Mouse (Mus musculus) ES-E14 (cell line): Measurements from ENCODE around the gene R3hcc1l. TPM values are rescaled to one million over a fixed set of nuclear protein-coding genes. Genes with fewer than 3 reads are reported as not detected.

Source experiments
- DNase-seq: peaks from one replicate; pipeline ENCODE4 v3.0.0-alpha.2; 2013; ENCODE audit warnings: low read depth, low spot score
- H3K27ac ChIP-seq: 2 replicates; pipeline ENCODE4 v1.5.1; 2012; ENCODE audit warnings: low read depth, mild to moderate bottlenecking, low read length, moderate library complexity, mixed read lengths; ENCODE audit not compliant: poor library complexity, insufficient read depth, severe bottlenecking
- H3K36me3 ChIP-seq: 2 replicates; pipeline ENCODE4 v1.6.1; 2012; ENCODE audit warnings: mild to moderate bottlenecking, low read length, moderate library complexity, mixed read lengths; ENCODE audit not compliant: control insufficient read depth, poor library complexity, insufficient read depth, severe bottlenecking
- H3K4me1 ChIP-seq, 2 experiments: fragments of 150-350 bp in 1 of 2; sonication (generic) in 1 of 2; 2 replicates each; pipeline ENCODE4 v1.6.1; 2012; ENCODE audit warnings: low read length in 2 of 2, mild to moderate bottlenecking in 1 of 2, mixed read lengths in 1 of 2; ENCODE audit not compliant: control insufficient read depth in 2 of 2, insufficient read depth in 2 of 2, poor library complexity in 1 of 2
- H3K4me3 ChIP-seq, 2 experiments: fragments of 150-350 bp in 1 of 2; sonication (generic) in 1 of 2; 2 replicates each; pipeline ENCODE4 v1.5.1; 2012; ENCODE audit warnings: low read length in 2 of 2, low read depth in 1 of 2, mild to moderate bottlenecking in 1 of 2, mixed read lengths in 1 of 2; ENCODE audit not compliant: insufficient read depth in 1 of 2, poor library complexity in 1 of 2, severe bottlenecking in 1 of 2
- H3K9ac ChIP-seq: 2 replicates; pipeline ENCODE4 v1.6.1; 2012; ENCODE audit warnings: low read depth, mild to moderate bottlenecking, low read length, mixed read lengths; ENCODE audit not compliant: poor library complexity, insufficient read depth, severe bottlenecking
- H3K9me3 ChIP-seq: fragments of 150-350 bp; sonication (generic); 2 replicates; pipeline ENCODE4 v1.6.1; 2012; ENCODE audit warnings: low read depth, mild to moderate bottlenecking, low read length; ENCODE audit not compliant: control insufficient read depth, insufficient read depth
- CHD2 ChIP-seq: IDR thresholded peaks from 2 replicates; pipeline ENCODE4 v1.6.1; 2014; ENCODE audit warnings: mild to moderate bottlenecking, low read depth, low read length, inconsistent platforms
- HCFC1 ChIP-seq: IDR thresholded peaks from 2 replicates; pipeline ENCODE4 v1.6.1; 2012; ENCODE audit warnings: low read length, inconsistent platforms, borderline replicate concordance; ENCODE audit not compliant: insufficient read depth
- MAFK ChIP-seq: IDR thresholded peaks from 2 replicates; pipeline ENCODE4 v1.6.1; 2014; ENCODE audit warnings: mild to moderate bottlenecking, low read depth, low read length, inconsistent platforms; ENCODE audit not compliant: insufficient read depth
- ZC3H11A ChIP-seq: IDR thresholded peaks from 2 replicates; pipeline ENCODE4 v1.6.1; 2012; ENCODE audit warnings: low read depth, mild to moderate bottlenecking, inconsistent platforms, low read length, borderline replicate concordance
- ZNF384 ChIP-seq: IDR thresholded peaks from 2 replicates; pipeline ENCODE4 v1.6.1; 2012; ENCODE audit warnings: low read depth, low read length, inconsistent platforms
- in situ Hi-C, 2 experiments: fragments of 600-800 bp; cut with MboI; formaldehyde crosslinking; loops; one replicate each; pipeline ENCODE4 v1.15.1; 2025; ENCODE audit warnings: low sequenced_read_pairs in 2 of 2, inconsistent platforms in 1 of 2; ENCODE audit not compliant: unreplicated experiment in 2 of 2
- total RNA-seq: library from RNA; depleted of rRNA; stranded (reverse); fragments of 300-350 nt; gene quantifications from 2 replicates; pipeline ENCODE4 v1.2.3, GENCODE M21; 2012

Gene R3hcc1l
- total RNA-seq, 1 experiment = 8.0 TPM

DNA sequence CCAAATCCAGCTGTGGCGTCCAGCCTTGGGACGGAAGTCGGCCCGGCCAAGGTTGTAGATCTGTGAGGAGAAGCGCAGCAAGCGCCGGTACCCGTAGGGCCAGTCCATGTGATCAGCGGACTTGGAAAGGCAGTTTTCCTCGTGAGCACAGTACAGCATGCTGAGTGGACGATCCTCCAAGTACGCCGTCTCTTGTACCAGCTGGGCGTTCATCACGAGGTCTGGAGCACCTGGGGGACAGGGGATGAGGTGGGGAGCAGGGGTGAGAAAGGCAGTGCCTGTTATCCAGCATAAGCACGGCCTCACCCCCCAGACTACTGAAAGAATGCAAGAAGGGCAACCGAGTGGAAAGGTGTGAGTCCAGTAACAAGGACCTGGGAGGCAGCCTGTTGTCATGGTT lies 81.3 kb downstream of the R3hcc1l start:
- no peak for DNase-seq

GRCm38 (mm10) chr19:42600591-42600990 lies 82.0 kb downstream of the R3hcc1l start:
- Histone ChIP-seq H3K27ac (no peak overlapping the region), H3K9me3 (no peaks in the 10 kb centered on the region), H3K4me1 (no peaks in the 10 kb centered on the region), H3K36me3 (no peaks in the 10 kb centered on the region), H3K9ac (no peak overlapping the region), H3K4me3 (no peak overlapping the region)
- in situ Hi-C loops = no loop called here
- TF ChIP-seq ZC3H11A = no peak
- TF ChIP-seq CHD2 = no peak
- no peak for TF ChIP-seq ZNF384
- TF ChIP-seq HCFC1 = no peak
- no peak for TF ChIP-seq MAFK
- no peak for DNase-seq

More for the DNA sequence above, 81.3 kb downstream of the R3hcc1l start:
- in situ Hi-C loops = no loop called here
- no peaks in the 10 kb centered on the region for H3K9me3 ChIP-seq
- no peaks in the 10 kb centered on the region for H3K4me1 ChIP-seq
- no peak overlapping the region for H3K4me3 ChIP-seq
- no peak for TF ChIP-seq HCFC1
- no peak for TF ChIP-seq ZNF384
- TF ChIP-seq MAFK = no peak
- TF ChIP-seq ZC3H11A = no peak
- no peak for TF ChIP-seq CHD2
- H3K27ac ChIP-seq = no peak overlapping the region
- H3K36me3 ChIP-seq = no peaks in the 10 kb centered on the region
- no peak overlapping the region for H3K9ac ChIP-seq

- TF ChIP-seq HCFC1 = no peak
- no peak for TF ChIP-seq ZC3H11A
- no peak for TF ChIP-seq MAFK
- TF ChIP-seq CHD2 = no peak
- no peak for TF ChIP-seq ZNF384
- H3K4me3 ChIP-seq = no peak overlapping the region
- no peak overlapping the region for H3K27ac ChIP-seq
- DNase-seq = no peak
- no peak overlapping the region for H3K9ac ChIP-seq
- no peaks in the 10 kb centered on the region for H3K4me1 ChIP-seq
- H3K36me3 ChIP-seq = no peaks in the 10 kb centered on the region
- in situ Hi-C loops = no loop called here
- no peaks in the 10 kb centered on the region for H3K9me3 ChIP-seq
These were observed 82.9 kb downstream of the R3hcc1l start for GRCm38 (mm10) chr19:42601445-42601844.

DNA sequence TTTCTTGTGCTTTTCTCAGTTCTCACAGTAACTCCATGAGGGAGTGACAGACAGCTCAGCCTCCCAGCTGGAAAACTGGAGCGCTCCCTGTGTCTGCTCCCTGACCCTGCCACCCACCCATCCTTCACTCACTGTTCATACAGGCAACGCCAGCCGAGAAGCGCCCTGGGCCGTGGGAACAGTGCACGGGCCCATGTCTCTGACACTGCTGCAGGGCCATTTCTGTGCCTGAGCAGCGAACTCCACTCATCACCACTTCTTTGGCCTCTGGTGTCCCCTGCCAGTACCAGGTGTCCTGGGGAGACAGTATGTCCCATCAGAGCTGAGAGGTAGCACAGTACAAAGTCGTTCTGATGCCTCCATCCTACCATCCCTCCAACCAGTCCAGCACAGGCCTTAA lies 83.5 kb downstream of the R3hcc1l start:
- no peaks in the 10 kb centered on the region for H3K36me3 ChIP-seq

GRCm38 (mm10) chr19:42602576-42602975 lies 84.0 kb downstream of the R3hcc1l start:
- no peak overlapping the region for H3K4me3 ChIP-seq
- no peaks in the 10 kb centered on the region for H3K4me1 ChIP-seq
- H3K9ac ChIP-seq = no peak overlapping the region
- H3K36me3 ChIP-seq = no peaks in the 10 kb centered on the region
- in situ Hi-C loops = no loop called here
- TF ChIP-seq ZC3H11A (no peak), CHD2 (no peak), HCFC1 (no peak), ZNF384 (no peak), MAFK (no peak)
- H3K9me3 ChIP-seq = no peaks in the 10 kb centered on the region
- no peak for DNase-seq
- H3K27ac ChIP-seq = no peak overlapping the region

More for the DNA sequence above, 83.5 kb downstream of the R3hcc1l start:
- in situ Hi-C loops = no loop called here
- no peak for DNase-seq
- no peak overlapping the region for H3K27ac ChIP-seq
- TF ChIP-seq HCFC1 (no peak), ZNF384 (no peak), CHD2 (no peak), ZC3H11A (no peak), MAFK (no peak)
- no peak overlapping the region for H3K4me3 ChIP-seq
- H3K9ac ChIP-seq = no peak overlapping the region
- H3K9me3 ChIP-seq = no peaks in the 10 kb centered on the region
- no peaks in the 10 kb centered on the region for H3K4me1 ChIP-seq
